Mouse (Mus musculus) liver, embryonic 13.5 days (tissue): ENCODE data around the gene Pik3cb. TPM values are rescaled to one million over a fixed set of nuclear protein-coding genes. Genes with fewer than 3 reads are reported as not detected.

Experiments used
- ATAC-seq: fragments of 200-750 bp; cut with Nextera tagmentation; 2 replicates; pipeline ENCODE4 v1.8.0; 2017; ENCODE audit warnings: low read depth, mild to moderate bottlenecking, moderate number of reproducible peaks, moderate library complexity
- DNase-seq: peaks from one replicate; pipeline ENCODE4 v3.0.0; 2022
- H3K27ac ChIP-seq: fragments of 300-500 bp; sonication (generic); 2 replicates; pipeline ENCODE4 v1.5.1; 2015; ENCODE audit warnings: moderate library complexity, mild to moderate bottlenecking, inconsistent platforms
- H3K27me3 ChIP-seq: fragments of 300-500 bp; sonication (generic); 2 replicates; pipeline ENCODE4 v1.6.1; 2015; ENCODE audit warnings: mild to moderate bottlenecking, inconsistent platforms
- H3K36me3 ChIP-seq: fragments of 300-500 bp; sonication (generic); 2 replicates; pipeline ENCODE4 v1.6.1; 2015; ENCODE audit warnings: mild to moderate bottlenecking, inconsistent platforms
- H3K4me1 ChIP-seq: fragments of 300-500 bp; sonication (generic); replicated peaks from 2 replicates; pipeline ENCODE4 v1.6.1; 2015; ENCODE audit warnings: inconsistent platforms
- H3K4me2 ChIP-seq: fragments of 300-500 bp; sonication (generic); 2 replicates; pipeline ENCODE4 v1.6.1; 2015; ENCODE audit warnings: inconsistent platforms, mild to moderate bottlenecking, moderate library complexity
- H3K4me3 ChIP-seq: fragments of 300-500 bp; sonication (generic); replicated peaks from 2 replicates; pipeline ENCODE4 v1.5.1; 2015; ENCODE audit warnings: mild to moderate bottlenecking, inconsistent platforms
- H3K9ac ChIP-seq: fragments of 300-500 bp; sonication (generic); 2 replicates; pipeline ENCODE4 v1.6.1; 2015; ENCODE audit warnings: mild to moderate bottlenecking, inconsistent platforms
- H3K9me3 ChIP-seq: fragments of 300-500 bp; sonication (generic); replicated peaks from 2 replicates; pipeline ENCODE4 v1.6.1; 2016; ENCODE audit warnings: inconsistent platforms
- WGBS: fragments of 180-500 bp; shearing (Covaris S2); methylation state at CpG from one replicate; pipeline ENCODE4 v1.1.7; 2015; ENCODE audit not compliant: insufficient replicate concordance; 5-methylcytosine and 5-hydroxymethylcytosine counted together
- polyA plus RNA-seq: library from polyadenylated mRNA; unstranded; fragments of >200 nt; fragmentation: Nextera tagmentation; extraction: Ambion mirVana; gene quantifications from 2 replicates; pipeline ENCODE4 v1.2.1, GENCODE M21; 2015

Gene Pik3cb
- polyA plus RNA-seq, 1 experiment from 2014 or later, result 2.6 TPM

DNA sequence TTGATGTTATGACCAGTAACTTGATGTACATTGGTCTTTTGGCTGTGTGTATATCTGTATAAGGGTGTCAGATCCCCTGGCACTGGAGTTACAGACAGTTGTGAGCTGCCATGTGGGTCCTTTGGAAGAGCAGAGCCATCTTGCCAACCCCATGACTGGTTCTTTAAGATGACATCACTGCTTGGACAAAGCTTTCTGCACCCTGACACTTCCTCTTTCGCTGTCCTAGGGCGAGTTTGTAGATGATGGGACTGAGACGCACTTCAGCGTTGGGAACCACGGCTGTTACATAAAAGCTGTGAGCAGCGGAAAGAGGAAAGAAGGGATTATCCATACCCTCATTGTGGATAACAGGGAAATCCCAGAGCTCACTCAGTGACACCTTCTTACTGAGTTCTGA lies 139.1 kb downstream of the Pik3cb start:
- Histone ChIP-seq H3K27me3 (no peaks in the 10 kb centered on the region), H3K4me3 (no peak overlapping the region), H3K4me2 (no peak overlapping the region), H3K9me3 (no peaks in the 10 kb centered on the region), H3K9ac (no peak overlapping the region), H3K36me3 (peaks cover 10% of the 10 kb centered on the region; the same call in 1 of the 2 replicates), H3K27ac (no peak overlapping the region), H3K4me1 (no peaks in the 10 kb centered on the region)
- DNase-seq, result no peak
- WGBS, result 72% methylated on average over 6 of the region's 6 CpGs
- no peak for ATAC-seq

DNA sequence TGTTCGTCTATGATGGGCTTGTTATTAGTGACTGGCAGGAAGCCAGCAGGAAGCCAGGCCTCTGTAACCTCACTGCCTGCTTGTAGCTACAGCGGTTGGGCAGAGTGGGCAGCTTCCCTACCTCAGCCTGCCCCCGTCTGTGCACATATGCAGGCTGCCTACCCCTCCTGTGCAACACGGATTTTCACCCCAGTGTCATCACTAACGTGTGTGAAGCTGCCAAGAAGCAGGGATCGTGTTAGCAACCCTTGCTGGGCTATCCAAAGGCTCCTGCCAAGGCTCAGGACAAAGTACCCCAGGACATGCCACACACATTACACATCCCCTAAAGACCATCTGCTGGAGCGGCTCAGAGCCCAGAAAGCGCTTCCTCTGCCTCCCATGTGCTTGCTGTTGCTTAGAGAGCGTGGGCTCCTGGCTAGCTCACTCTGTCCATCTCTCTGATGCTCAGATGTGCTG lies 140.5 kb downstream of the Pik3cb start:
- H3K27me3 ChIP-seq, result no peaks in the 10 kb centered on the region
- peaks cover 10% of the 10 kb centered on the region; the same call in 1 of the 2 replicates for H3K36me3 ChIP-seq
- H3K27ac ChIP-seq, result no peak overlapping the region
- DNase-seq (no peak), ATAC-seq (no peak)
- H3K4me2 ChIP-seq, result no peak overlapping the region
- no peak overlapping the region for H3K9ac ChIP-seq
- no peaks in the 10 kb centered on the region for H3K9me3 ChIP-seq
- H3K4me3 ChIP-seq, result no peak overlapping the region
- no peaks in the 10 kb centered on the region for H3K4me1 ChIP-seq
- 48% methylated on average over 9 of the region's 9 CpGs for WGBS

DNA sequence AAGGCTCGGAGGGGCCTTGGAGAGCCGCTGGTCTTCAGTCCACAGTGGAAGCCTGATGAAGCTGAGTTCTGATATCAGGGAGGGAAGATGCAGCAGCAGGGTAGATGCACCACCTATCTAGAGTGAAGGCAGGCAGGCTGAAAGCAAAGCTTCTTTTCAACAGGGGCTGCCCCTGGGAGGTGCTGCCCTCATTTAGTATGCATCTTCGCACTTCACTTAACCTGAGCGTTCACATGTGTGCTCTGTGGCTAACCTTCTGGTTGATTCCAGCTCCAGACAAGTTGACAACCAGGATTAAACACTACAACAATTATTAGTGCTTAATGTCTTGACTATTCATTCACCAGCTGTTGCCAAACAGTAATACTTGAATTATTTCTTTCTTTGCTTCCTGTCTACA lies 146.3 kb downstream of the Pik3cb start:
- H3K4me2 ChIP-seq, result no peak overlapping the region
- H3K4me3 ChIP-seq, result no peak overlapping the region
- H3K4me1 ChIP-seq, result no peaks in the 10 kb centered on the region
- ATAC-seq (no peak), DNase-seq (no peak)
- H3K9me3 ChIP-seq, result no peaks in the 10 kb centered on the region
- no peaks in the 10 kb centered on the region for H3K27me3 ChIP-seq
- 89% methylated on average over 4 of the region's 4 CpGs for WGBS
- no peak overlapping the region for H3K27ac ChIP-seq
- H3K9ac ChIP-seq, result no peak overlapping the region
- 0 out of 2 replicates have a peak, but pooled peaks cover 6% of the 10 kb centered on the region for H3K36me3 ChIP-seq

DNA sequence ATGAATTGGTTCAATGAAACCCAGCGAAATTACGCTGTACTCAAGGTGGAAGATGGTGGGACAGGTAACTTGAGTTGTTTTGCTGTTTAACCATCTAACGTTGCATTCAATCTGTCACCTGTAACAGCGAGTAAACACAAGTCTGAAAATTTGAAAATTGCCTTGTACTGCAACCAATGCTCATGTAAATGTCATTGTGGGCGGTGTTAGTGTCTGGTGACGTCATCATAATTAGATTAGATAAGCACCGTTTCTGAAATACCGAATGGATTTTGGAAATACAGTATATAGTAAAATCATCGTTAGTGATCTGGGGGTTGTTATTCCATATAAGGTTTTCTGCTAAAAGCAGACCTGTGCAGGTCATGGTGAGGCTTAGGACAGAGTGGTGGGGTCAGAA lies 153.3 kb downstream of the Pik3cb start:
- DNase-seq (no peak), ATAC-seq (no peak)
- Histone ChIP-seq H3K4me1 (peaks cover 21% of the 10 kb centered on the region), H3K9ac (peak overlapping the region; percentile 83), H3K27ac (no peak overlapping the region), H3K4me2 (peak overlapping the region; percentile 100), H3K4me3 (peak overlapping the region; percentile 81), H3K27me3 (peaks cover 24% of the 10 kb centered on the region), H3K36me3 (no peaks in the 10 kb centered on the region), H3K9me3 (no peaks in the 10 kb centered on the region)
- WGBS, result 35% methylated on average over 9 of the region's 9 CpGs

Other genes with a start within 250 kb of the Pik3cb start
- not detected in 2 replicates for gene 7420426K07Rik, start 237.5 kb downstream of the Pik3cb start, polyA plus RNA-seq
- gene Foxl2, start 185.3 kb downstream of the Pik3cb start, polyA plus RNA-seq, result not detected in 2 replicates
- 16.4 and 20.5 TPM in 2 replicates for gene Faim, start 154.2 kb downstream of the Pik3cb start, polyA plus RNA-seq
- not detected in 2 replicates for gene Gm1123, start 104.9 kb downstream of the Pik3cb start, polyA plus RNA-seq
- gene Faiml, start 96.6 kb upstream of the Pik3cb start, polyA plus RNA-seq, result not detected in 2 replicates
- gene Cep70, start 102.7 kb upstream of the Pik3cb start, polyA plus RNA-seq, result 30.1 and 36.5 TPM in 2 replicates
- 0.03 and 0.14 TPM in 2 replicates for gene Esyt3, start 217.9 kb upstream of the Pik3cb start, polyA plus RNA-seq